Mouse (Mus musculus) liver, embryonic 14.5 days (tissue): Measurements from ENCODE around the gene Elavl1. TPM values are rescaled to one million over a fixed set of nuclear protein-coding genes. Genes with fewer than 3 reads are reported as not detected.

Source experiments
- ATAC-seq: fragments of 200-750 bp; cut with Nextera tagmentation; 2 replicates; pipeline ENCODE4 v1.8.0; 2017; ENCODE audit warnings: moderate number of reproducible peaks, mild to moderate bottlenecking, moderate library complexity; ENCODE audit not compliant: insufficient read depth
- DNase-seq, 3 experiments: peaks; one replicate each; pipeline ENCODE4 v3.0.0-alpha.2; 2012 to 2013; ENCODE audit warnings: low read depth in 3 of 3, low spot score in 3 of 3
- H3K27ac ChIP-seq: fragments of 300-500 bp; sonication (generic); 2 replicates; pipeline ENCODE4 v1.5.1; 2014; ENCODE audit warnings: moderate library complexity, mild to moderate bottlenecking, control low read depth, inconsistent platforms
- H3K27me3 ChIP-seq: fragments of 300-500 bp; sonication (generic); 2 replicates; pipeline ENCODE4 v1.6.1; 2014; ENCODE audit warnings: mild to moderate bottlenecking, low read length, moderate library complexity; ENCODE audit not compliant: control insufficient read depth, insufficient read depth
- H3K36me3 ChIP-seq: fragments of 300-500 bp; sonication (generic); replicated peaks from 2 replicates; pipeline ENCODE4 v1.6.1; 2014; ENCODE audit warnings: low read depth; ENCODE audit not compliant: control insufficient read depth, insufficient read depth
- H3K4me1 ChIP-seq, 2 experiments: fragments of 200-500 bp in 1 of 2; fragments of 300-500 bp in 1 of 2; sonication (generic) in 1 of 2; replicated peaks; 2 replicates each; pipeline ENCODE4 v1.6.1; 2012 to 2014; ENCODE audit warnings: antibody characterized with exemption in 1 of 2, inconsistent platforms in 1 of 2, low read length in 1 of 2; ENCODE audit not compliant: control insufficient read depth in 2 of 2, insufficient read depth in 2 of 2
- H3K4me2 ChIP-seq: fragments of 300-500 bp; sonication (generic); 2 replicates; pipeline ENCODE4 v1.6.1; 2014; ENCODE audit warnings: low read depth, mild to moderate bottlenecking, control low read depth, moderate library complexity
- H3K4me3 ChIP-seq, 2 experiments: fragments of 200-500 bp in 1 of 2; fragments of 300-500 bp in 1 of 2; sonication (generic) in 1 of 2; 2 replicates each; pipeline ENCODE4 v1.5.1; 2012 to 2014; ENCODE audit warnings: low read depth in 2 of 2, low read length in 2 of 2, mild to moderate bottlenecking in 2 of 2, control low read depth in 1 of 2, inconsistent platforms in 1 of 2, moderate library complexity in 1 of 2; ENCODE audit not compliant: insufficient read depth in 1 of 2
- H3K9ac ChIP-seq: fragments of 300-500 bp; sonication (generic); replicated peaks from 2 replicates; pipeline ENCODE4 v1.6.1; 2014; ENCODE audit warnings: mild to moderate bottlenecking, control low read depth, moderate library complexity
- H3K9me3 ChIP-seq: fragments of 300-500 bp; sonication (generic); 2 replicates; pipeline ENCODE4 v1.6.1; 2016; ENCODE audit warnings: low read length, mixed read lengths; ENCODE audit not compliant: control insufficient read depth
- CTCF ChIP-seq: IDR thresholded peaks from 2 replicates; pipeline ENCODE4 v1.5.1; 2016; ENCODE audit warnings: antibody characterized with exemption, low read depth, control low read depth
- EP300 ChIP-seq: IDR thresholded peaks from 2 replicates; pipeline ENCODE4 v1.6.1; 2016; ENCODE audit warnings: antibody characterized with exemption, low read depth
- WGBS: fragments of 180-500 bp; shearing (Covaris S2); extraction: QIAGEN DNeasy Blood & Tissue Kit; methylation state at CpG from one replicate; pipeline ENCODE4 v1.1.7; 2014; ENCODE audit not compliant: insufficient replicate concordance; 5-methylcytosine and 5-hydroxymethylcytosine counted together
- polyA plus RNA-seq, 2 experiments: library from polyadenylated mRNA; depleted of rRNA in 1 of 2; stranded (reverse) in 1 of 2; unstranded in 1 of 2; fragments of >200 nt; fragmentation: Nextera tagmentation in 1 of 2; extraction: Ambion mirVana in 1 of 2; gene quantifications; 2 replicates each; pipeline versions ENCODE4 v1.2.1 to v1.2.3; 2012 to 2014

The Elavl1 gene
- polyA plus RNA-seq, 2 experiments: 32.5 to 94.5 TPM

DNA sequence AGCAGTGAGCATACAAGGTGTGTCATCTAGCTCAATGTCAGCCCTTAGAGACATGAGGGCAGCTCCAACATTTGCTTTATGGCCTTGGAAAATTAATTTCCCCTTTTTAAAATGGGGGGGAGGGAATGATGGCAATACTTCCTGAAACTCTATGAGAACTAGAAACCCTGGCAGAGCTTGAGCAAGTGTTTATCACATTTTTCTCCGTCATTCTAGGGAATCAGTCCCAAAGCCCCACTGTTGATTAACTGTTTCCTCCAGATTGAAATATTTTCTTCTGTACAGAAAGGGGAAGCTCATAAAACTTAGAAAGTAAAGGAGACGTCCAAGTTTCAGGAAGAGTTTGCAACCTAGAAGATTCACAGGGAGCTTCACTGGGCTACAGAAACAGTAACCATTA is 10.5 kb upstream of the Elavl1 start:
- Histone ChIP-seq H3K36me3 (peaks cover 16% of the 10 kb centered on the region), H3K27me3 (no peaks in the 10 kb centered on the region)
- WGBS: 53% methylated on average over 2 of the region's 2 CpGs

DNA sequence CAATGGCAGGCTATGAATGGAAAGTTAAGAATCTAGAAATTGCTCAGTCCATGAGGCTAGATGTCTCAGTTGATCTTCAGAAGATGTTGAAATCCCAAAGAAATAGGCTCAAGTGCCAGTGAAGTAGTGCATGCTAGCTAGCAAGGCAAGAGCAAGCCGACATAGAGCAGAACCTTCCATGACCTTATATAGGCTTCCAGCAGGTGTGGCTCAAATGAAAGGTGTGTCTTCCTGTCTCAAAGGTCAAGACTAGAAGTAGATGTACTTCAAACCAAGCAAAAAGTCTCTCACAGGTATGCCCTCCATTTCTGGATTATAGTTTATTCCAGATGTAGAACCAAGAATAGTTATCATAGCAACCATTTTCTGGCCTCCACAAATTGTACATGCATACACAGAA is 8.8 kb upstream of the Elavl1 start:
- Histone ChIP-seq H3K36me3 (peaks cover 21% of the 10 kb centered on the region), H3K9ac (no peak overlapping the region)
- 92% methylated on average over 1 of the region's 1 CpGs for WGBS

More for the DNA sequence above, 10.5 kb upstream of the Elavl1 start:
- Histone ChIP-seq H3K9me3 (no peaks in the 10 kb centered on the region), H3K4me2 (no peak overlapping the region), H3K9ac (no peak overlapping the region), H3K4me3 (no peak overlapping the region), H3K4me1 (no peaks in the 10 kb centered on the region), H3K27ac (no peak overlapping the region)
- ATAC-seq (no peak), DNase-seq (no peak)
- no peak for TF ChIP-seq CTCF
- TF ChIP-seq EP300: no peak

DNA sequence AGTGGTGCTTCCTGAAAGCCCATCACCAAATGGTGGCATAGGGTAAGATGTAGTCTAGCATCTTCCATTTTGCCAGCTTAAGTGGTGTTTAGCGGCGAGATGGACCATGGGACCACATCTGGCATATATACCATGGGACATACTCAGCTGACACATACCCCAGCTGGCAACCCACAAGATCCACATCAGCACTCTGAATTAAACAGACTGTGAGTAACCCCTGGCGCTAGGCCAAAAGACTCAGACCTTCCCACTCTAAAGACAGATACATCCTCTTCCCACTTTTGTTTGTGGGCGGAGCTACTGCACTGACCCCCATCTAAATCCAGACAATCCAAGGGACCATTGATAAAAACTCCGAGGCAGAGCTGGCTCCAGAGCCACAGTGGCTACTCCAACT is 3.8 kb upstream of the Elavl1 start:
- peaks cover 7 to 10% of the 10 kb centered on the region in 2 experiments for H3K4me1 ChIP-seq
- DNase-seq (no peak), ATAC-seq (no peak)
- H3K4me3 ChIP-seq: no peak overlapping the region
- no peak overlapping the region for H3K9ac ChIP-seq
- TF ChIP-seq EP300 (no peak), CTCF (no peak)
- no peaks in the 10 kb centered on the region for H3K27me3 ChIP-seq
- WGBS: 87% methylated on average over 5 of the region's 5 CpGs
- peaks cover 24% of the 10 kb centered on the region for H3K36me3 ChIP-seq
- no peaks in the 10 kb centered on the region for H3K9me3 ChIP-seq
- no peak overlapping the region for H3K4me2 ChIP-seq
- H3K27ac ChIP-seq: no peak overlapping the region

More for the DNA sequence above, 8.8 kb upstream of the Elavl1 start:
- Histone ChIP-seq H3K27me3 (no peaks in the 10 kb centered on the region), H3K4me2 (no peak overlapping the region), H3K9me3 (no peaks in the 10 kb centered on the region), H3K27ac (no peak overlapping the region), H3K4me3 (no peak overlapping the region), H3K4me1 (no peaks in the 10 kb centered on the region)
- TF ChIP-seq EP300 (no peak), CTCF (no peak)
- DNase-seq (no peak), ATAC-seq (no peak)

DNA sequence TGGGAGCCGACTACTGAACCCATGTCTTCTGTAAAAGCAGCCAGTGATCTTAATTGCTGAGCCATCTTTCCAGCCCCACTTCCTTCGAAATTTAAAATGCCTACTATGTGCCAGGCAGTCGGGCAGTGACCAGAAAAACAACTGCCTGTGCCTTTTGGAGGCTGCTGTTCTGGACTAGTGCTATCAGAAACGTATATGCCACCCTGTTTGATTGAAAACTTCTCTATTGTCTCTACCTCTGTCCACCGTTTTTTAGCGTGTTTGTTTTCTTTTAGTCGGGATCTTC is 481 bp upstream of the Elavl1 start:
- Histone ChIP-seq H3K27me3 (no peaks in the 10 kb centered on the region), H3K4me3 (peak overlapping the region; percentile 87 to 100), H3K9ac (peak overlapping the region; percentile 79), H3K27ac (peak overlapping the region; percentile 73), H3K4me2 (peak overlapping the region; percentile 88), H3K36me3 (peaks cover 36% of the 10 kb centered on the region), H3K4me1 (peaks cover 19 to 23% of the 10 kb centered on the region in 2 experiments), H3K9me3 (no peaks in the 10 kb centered on the region)
- TF ChIP-seq EP300 (no peak), CTCF (no peak)
- 24% methylated on average over 7 of the region's 7 CpGs for WGBS
- ATAC-seq (no peak), DNase-seq (no peak)

DNA sequence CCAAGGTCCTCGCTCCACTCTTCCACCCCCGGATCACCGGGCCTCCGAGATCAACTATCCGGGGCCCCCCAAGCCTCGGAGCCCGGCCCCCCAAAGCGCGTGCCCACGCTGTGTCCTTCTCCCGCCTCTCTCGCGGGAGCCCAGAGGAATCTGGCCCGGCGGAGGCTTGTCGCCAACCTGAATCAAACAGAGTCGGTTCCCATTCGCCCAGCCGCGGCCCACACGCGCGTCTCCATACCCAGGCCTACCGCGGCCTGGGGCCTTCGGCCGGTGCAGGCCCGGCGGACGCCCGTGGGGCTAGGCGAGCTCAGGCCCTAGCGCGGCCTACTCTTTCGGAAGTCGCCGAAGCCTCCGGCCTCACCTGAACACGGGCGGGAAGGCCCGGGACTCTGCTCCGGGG is 688 bp downstream of the Elavl1 start:
- peak in 1 of 3 experiments; percentile 28 for DNase-seq
- Histone ChIP-seq H3K36me3 (peaks cover 42% of the 10 kb centered on the region), H3K27ac (peak overlapping the region; percentile 84), H3K9me3 (no peaks in the 10 kb centered on the region), H3K4me1 (peaks cover 23% of the 10 kb centered on the region in 2 experiments), H3K4me3 (peak overlapping the region; percentile 90 to 100), H3K9ac (peak overlapping the region; percentile 99), H3K27me3 (no peaks in the 10 kb centered on the region), H3K4me2 (peak overlapping the region; percentile 97)
- peak; percentile 67 for ATAC-seq
- WGBS: 0% methylated on average over 42 of the region's 42 CpGs
- TF ChIP-seq EP300 (no peak), CTCF (no peak)
